Mouse (Mus musculus) megakaryocyte progenitor cell, adult 5-6 weeks (primary cell): ENCODE data around the gene Lrr1. TPM values are rescaled to one million over a fixed set of nuclear protein-coding genes. Genes with fewer than 3 reads are reported as not detected.

Experiments
- ATAC-seq: replicated peaks from 2 replicates; pipeline ENCODE4 v1.8.0; 2016; ENCODE audit warnings: mild to moderate bottlenecking, moderate TSS enrichment, inconsistent platforms; ENCODE audit not compliant: poor library complexity
- total RNA-seq, 2 experiments: library from RNA; stranded (forward) in 1 of 2; stranded (reverse) in 1 of 2; fragments of 157-497, 149-512 nt in 1 of 2; fragments of 200-1000 nt in 1 of 2; gene quantifications; 2 replicates each; pipeline versions ENCODE4 v1.2.3 to v1.2.4; 2015 to 2017

Lrr1 gene
- total RNA-seq, 2 experiments from 2014 or later: 17.9 to 40.5 TPM

- ATAC-seq: peak; percentile 67
Observed at GRCm38 (mm10) chr12:69197378-69198163, 29.0 kb downstream of the Lrr1 start.

- peak; percentile 35 for ATAC-seq
Observed at GRCm38 (mm10) chr12:69198164-69198535, 29.5 kb downstream of the Lrr1 start, which contains the start of gene Dnaaf2. TSS of gene Dnaaf2 (minus strand) at chr12:69198429.

- ATAC-seq: no peak
Observed at GRCm38 (mm10) chr12:69198985-69199384, 30.4 kb downstream of the Lrr1 start.

- no peak for ATAC-seq
Observed at GRCm38 (mm10) chr12:69204052-69204833, 35.6 kb downstream of the Lrr1 start, which contains the start of gene Gm49384. TSS of gene Gm49384 (minus strand) at chr12:69204267.

GRCm38 (mm10) chr12:69207396-69207795 is 38.8 kb downstream of the Lrr1 start:
- no peak for ATAC-seq

- ATAC-seq: no peak
Observed at GRCm38 (mm10) chr12:69207926-69208325, 39.3 kb downstream of the Lrr1 start.

- no peak for ATAC-seq
Observed at GRCm38 (mm10) chr12:69208520-69208919, 39.9 kb downstream of the Lrr1 start.

- ATAC-seq: no peak
Observed at GRCm38 (mm10) chr12:69210056-69210979, 41.7 kb downstream of the Lrr1 start.

GRCm38 (mm10) chr12:69211057-69211456 is 42.4 kb downstream of the Lrr1 start:
- peak; percentile 51 for ATAC-seq

- no peak for ATAC-seq
Observed at GRCm38 (mm10) chr12:69213186-69213777, 44.7 kb downstream of the Lrr1 start.

- peak; percentile 78 for ATAC-seq
Observed at GRCm38 (mm10) chr12:69214393-69214792, 45.8 kb downstream of the Lrr1 start.

GRCm38 (mm10) chr12:69215000-69215785 is 46.6 kb downstream of the Lrr1 start:
- ATAC-seq: no peak

GRCm38 (mm10) chr12:69216587-69216986 is 48.0 kb downstream of the Lrr1 start:
- ATAC-seq: no peak

- ATAC-seq: no peak
Observed at GRCm38 (mm10) chr12:69220613-69221277, 52.1 kb downstream of the Lrr1 start.

- peak; percentile 92 for ATAC-seq
Observed at GRCm38 (mm10) chr12:69227776-69228466, 59.3 kb downstream of the Lrr1 start, which contains the start of gene Pole2. TSS of gene Pole2 (minus strand) at chr12:69228195.
